Mouse (Mus musculus) gastrocnemius, adult 2 months (tissue): ENCODE data around the gene Ccm2l. TPM values are rescaled to one million over a fixed set of nuclear protein-coding genes. Genes with fewer than 3 reads are reported as not detected.
A peak's percentile ranks its signal among the peaks of the same experiment; 100 is the strongest.

Experiments
- DNase-seq: peaks from one replicate; pipeline ENCODE4 v3.0.0; 2022
- H3K27ac ChIP-seq: fragments of 200-600 bp; 2 replicates; pipeline ENCODE4 v1.8.1; 2022; ENCODE audit warnings: mild to moderate bottlenecking
- H3K4me3 ChIP-seq: fragments of 200-600 bp; 2 replicates; pipeline ENCODE4 v1.8.1; 2022; ENCODE audit warnings: mild to moderate bottlenecking, moderate library complexity
- CTCF ChIP-seq: fragments of 200-600 bp; IDR thresholded peaks from 2 replicates; pipeline ENCODE4 v1.8.1; 2022; ENCODE audit warnings: antibody characterized with exemption, mild to moderate bottlenecking, moderate library complexity
- intact Hi-C: fragments of 180-260 bp; cut with DNase I; formaldehyde crosslinking; loops from one replicate; pipeline ENCODE4 v1.15.1; 2025
- total RNA-seq, 2 experiments: library from RNA; stranded (reverse); gene quantifications; 2 replicates each; pipeline ENCODE4 v1.2.3; 2021

Gene Ccm2l
- total RNA-seq, 2 experiments from 2014 or later: 4.5 to 6.9 TPM

- TF ChIP-seq CTCF: no peak
- intact Hi-C loops: no loop called here
- peak; percentile 9 for DNase-seq
- Histone ChIP-seq H3K4me3 (no peak overlapping the region), H3K27ac (no peak overlapping the region)
These were observed 49.9 kb downstream of the Ccm2l start for GRCm38 (mm10) chr2:153115679-153116081.

- Histone ChIP-seq H3K27ac (no peak overlapping the region), H3K4me3 (no peak overlapping the region)
- no peak for DNase-seq
- TF ChIP-seq CTCF: no peak
- intact Hi-C loops: no loop called here
These were observed 51.3 kb downstream of the Ccm2l start for GRCm38 (mm10) chr2:153117051-153117486.

DNA sequence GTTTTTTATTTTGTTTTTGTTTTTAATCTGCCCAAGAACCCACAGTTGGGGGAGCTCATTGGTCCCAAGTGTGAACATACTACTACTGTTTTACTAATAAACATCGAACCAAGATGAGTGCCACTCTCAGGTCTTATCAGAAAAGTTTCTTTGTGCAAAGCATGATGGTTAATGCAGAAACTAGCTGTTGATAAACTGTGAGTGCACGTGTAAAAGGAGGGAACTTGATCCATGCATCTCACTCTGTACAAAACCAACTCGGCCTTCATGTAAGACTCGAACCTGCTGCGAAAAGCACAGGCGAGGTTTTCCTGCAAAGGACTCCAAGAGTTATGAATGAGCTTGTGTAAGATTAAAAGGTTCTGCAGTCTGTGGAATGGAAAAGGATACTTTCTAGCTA, 53.7 kb downstream of the Ccm2l start:
- intact Hi-C loops: no loop called here
- no peak for TF ChIP-seq CTCF
- Histone ChIP-seq H3K27ac (no peak overlapping the region), H3K4me3 (no peak overlapping the region)
- no peak for DNase-seq

DNA sequence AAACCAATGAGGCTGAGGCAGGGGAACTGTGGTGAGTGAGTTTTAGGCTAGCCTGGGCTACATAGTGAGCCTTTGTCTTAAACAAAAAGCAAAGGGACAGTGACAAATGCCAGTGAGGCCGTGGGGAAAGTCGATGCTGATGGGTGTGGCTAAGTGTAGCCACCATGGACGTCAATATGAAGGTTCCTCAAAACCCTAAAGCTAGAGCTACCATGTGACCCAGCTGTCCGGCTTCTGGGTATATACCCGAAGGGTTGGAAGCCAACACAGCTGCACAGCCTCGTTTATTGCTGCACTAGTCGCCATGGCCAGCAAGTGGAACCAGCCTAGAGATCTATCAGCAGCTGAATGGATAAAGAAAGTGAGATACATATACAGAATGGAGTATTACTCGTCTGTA, 54.4 kb downstream of the Ccm2l start:
- Histone ChIP-seq H3K4me3 (no peak overlapping the region), H3K27ac (no peak overlapping the region)
- peak; percentile 10 for DNase-seq
- TF ChIP-seq CTCF: no peak
- intact Hi-C loops: no loop called here

GRCm38 (mm10) chr2:153121821-153122615, 56.3 kb downstream of the Ccm2l start:
- H3K27ac ChIP-seq: no peak overlapping the region
- TF ChIP-seq CTCF: no peak

GRCm38 (mm10) chr2:153122701-153123100, 56.9 kb downstream of the Ccm2l start:
- no peak for DNase-seq
- H3K27ac ChIP-seq: no peak overlapping the region
- H3K4me3 ChIP-seq: no peak overlapping the region
- TF ChIP-seq CTCF: no peak
- intact Hi-C loops: no loop called here

More at GRCm38 (mm10) chr2:153121821-153122615, 56.3 kb downstream of the Ccm2l start:
- intact Hi-C loops: no loop called here
- DNase-seq: peak; percentile 5
- no peak overlapping the region for H3K4me3 ChIP-seq

DNA sequence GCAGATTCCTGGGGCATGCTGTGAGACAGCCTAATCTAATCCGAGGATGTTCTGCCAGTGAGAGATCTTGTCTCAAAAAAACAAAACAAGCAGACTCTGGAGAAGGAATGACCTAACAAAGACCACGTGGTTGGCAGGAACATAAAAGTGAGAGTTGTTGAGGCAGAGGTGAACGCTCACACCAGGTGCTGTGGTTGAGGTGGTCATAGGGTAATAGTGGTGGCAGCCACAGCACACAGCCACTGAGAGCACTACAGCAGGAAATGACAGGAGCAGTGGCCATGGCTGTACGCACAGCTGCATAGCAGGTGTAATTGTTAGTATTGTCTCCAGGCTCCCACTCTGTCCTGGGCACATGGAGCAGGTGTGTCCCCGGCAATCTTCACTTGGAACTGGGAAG, 60.1 kb downstream of the Ccm2l start:
- DNase-seq: no peak
- TF ChIP-seq CTCF: no peak
- intact Hi-C loops: no loop called here
- Histone ChIP-seq H3K27ac (no peak overlapping the region), H3K4me3 (no peak overlapping the region)

DNA sequence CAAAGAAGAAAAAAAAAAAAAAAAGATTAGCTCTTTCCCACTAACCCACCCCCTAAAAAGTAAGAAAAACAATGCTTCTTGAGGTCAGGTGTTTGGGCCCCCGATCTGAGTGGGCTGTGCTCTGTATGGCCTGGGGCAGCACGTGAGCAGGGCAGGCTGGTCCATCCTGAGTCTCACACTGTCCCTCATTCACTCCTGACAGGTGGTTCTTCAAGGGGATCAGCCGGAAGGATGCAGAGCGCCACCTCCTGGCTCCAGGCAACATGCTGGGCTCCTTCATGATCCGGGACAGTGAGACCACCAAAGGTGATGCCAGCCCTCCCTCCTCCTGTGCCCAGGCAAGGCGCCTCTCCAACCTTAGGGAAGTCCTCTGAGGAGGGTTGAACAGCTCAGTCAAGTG, 65.3 kb downstream of the Ccm2l start:
- TF ChIP-seq CTCF: peak; percentile 41
- Histone ChIP-seq H3K27ac (no peak overlapping the region), H3K4me3 (no peak overlapping the region)
- intact Hi-C loops: loop anchor here (5.0 kb wide), 1 partner anchor 49 kb away; no protein-coding TSS in a partner anchor
- no peak for DNase-seq

Other genes with a start within 250 kb of the Ccm2l start
- 10 to 100 TPM; 15.7 to 40.3 TPM for gene Bcl2l1, start 234.2 kb upstream of the Ccm2l start, total RNA-seq
- 1 to 10 TPM; 1.1 to 1.7 TPM for gene Tpx2, start 218.0 kb upstream of the Ccm2l start, total RNA-seq
- gene Mylk2, start 154.6 kb upstream of the Ccm2l start, total RNA-seq: 100 to 1,000 TPM; 445 to 720 TPM
- gene Foxs1, start 132.7 kb upstream of the Ccm2l start, total RNA-seq: 1 to 10 TPM; 1.4 to 1.7 TPM
- under 1 TPM; 0.45 to 0.61 TPM for gene Dusp15, start 114.3 kb upstream of the Ccm2l start, total RNA-seq
- not detected for gene Ttll9, start 103.5 kb upstream of the Ccm2l start, total RNA-seq
- 10 to 100 TPM; 73.6 to 91.5 TPM for gene Pdrg1, start 50.5 kb upstream of the Ccm2l start, total RNA-seq
- gene Xkr7, start 34.1 kb upstream of the Ccm2l start, total RNA-seq: not detected
- under 1 TPM; 0.20 to 0.45 TPM for gene Hck, start 42.5 kb downstream of the Ccm2l start, total RNA-seq
- gene Tm9sf4, start 95.3 kb downstream of the Ccm2l start, total RNA-seq: 10 to 100 TPM; 30.6 to 41.1 TPM
- gene Tspyl3, start 159.5 kb downstream of the Ccm2l start, total RNA-seq: under 1 TPM; 0.38 to 0.59 TPM
- 1 to 10 TPM; 2.5 to 2.8 TPM for gene Plagl2, start 175.5 kb downstream of the Ccm2l start, total RNA-seq
- 10 to 100 TPM in 1 of 2 experiments, 1 to 10 TPM in 1; 7.6 to 13.2 TPM for gene Pofut1, start 175.6 kb downstream of the Ccm2l start, total RNA-seq
- 1 to 10 TPM; 3.6 to 4.3 TPM for gene Kif3b, start 225.5 kb downstream of the Ccm2l start, total RNA-seq